Mouse (Mus musculus): ENCODE results near the gene Gtsf2. TPM values are rescaled to one million over a fixed set of nuclear protein-coding genes. Genes with fewer than 3 reads are reported as not detected.
"Not testable (repeated sequence)": the region's sequence is repeated elsewhere in the genome, so short reads cannot be mapped to it uniquely, and the experiment has no call there.

Gene Gtsf2
- polyA plus RNA-seq, 1 experiment from 2014 or later = not detected

GRCm38 (mm10) chr15:103471488-103472194 lies 23.4 kb upstream of the Gtsf2 start:
- H3K27me3 ChIP-seq = no peaks in the 10 kb centered on the region
- H3K9ac ChIP-seq = no peak overlapping the region
- 64% methylated on average over 7 of the region's 7 CpGs for WGBS
- no peaks in the 10 kb centered on the region for H3K36me3 ChIP-seq
- H3K4me3 ChIP-seq (replicated peaks) = no peak overlapping the region
- no peaks in the 10 kb centered on the region for H3K9me3 ChIP-seq (replicated peaks)
- no peak overlapping the region for H3K4me2 ChIP-seq
- no peak overlapping the region for H3K27ac ChIP-seq
- no peak for ATAC-seq (replicated peaks; ENCODE audit: low FRiP score)
- H3K4me1 ChIP-seq = no peaks in the 10 kb centered on the region

- H3K4me1 ChIP-seq = no peaks in the 10 kb centered on the region
- H3K9me3 ChIP-seq (replicated peaks) = no peaks in the 10 kb centered on the region
- no peaks in the 10 kb centered on the region for H3K36me3 ChIP-seq
- H3K27ac ChIP-seq = no peak overlapping the region
- WGBS = 73% methylated on average over 7 of the region's 7 CpGs
- no peak overlapping the region for H3K4me3 ChIP-seq (replicated peaks)
- H3K4me2 ChIP-seq = no peak overlapping the region
- no peak overlapping the region for H3K9ac ChIP-seq
- H3K27me3 ChIP-seq = no peaks in the 10 kb centered on the region
- ATAC-seq (replicated peaks; ENCODE audit: low FRiP score) = no peak
Observed at GRCm38 (mm10) chr15:103462539-103463261, 14.4 kb upstream of the Gtsf2 start.

- WGBS = 75% methylated on average over 6 of the region's 6 CpGs
- Histone ChIP-seq H3K27me3 (no peaks in the 10 kb centered on the region), H3K36me3 (no peaks in the 10 kb centered on the region), H3K4me2 (no peak overlapping the region), H3K9ac (no peak overlapping the region), H3K27ac (no peak overlapping the region), H3K4me1 (no peaks in the 10 kb centered on the region), H3K9me3 (replicated peaks) (no peaks in the 10 kb centered on the region), H3K4me3 (replicated peaks) (no peak overlapping the region)
- no peak for ATAC-seq (replicated peaks; ENCODE audit: low FRiP score)
Observed at GRCm38 (mm10) chr15:103454449-103454848, 6.2 kb upstream of the Gtsf2 start.

- Histone ChIP-seq H3K9ac (no peak within 1 kb of the TSS), H3K4me3 (replicated peaks) (no peak within 1 kb of the TSS), H3K27ac (no peak within 1 kb of the TSS), H3K4me1 (no peaks in the 10 kb centered on the region), H3K4me2 (no peak within 1 kb of the TSS), H3K27me3 (no peaks in the 10 kb centered on the region), H3K36me3 (no peaks in the 10 kb centered on the region), H3K9me3 (replicated peaks) (no peaks in the 10 kb centered on the region)
- 84% methylated on average over 13 of the region's 13 CpGs for WGBS
- no peak for ATAC-seq (replicated peaks; ENCODE audit: low FRiP score)
Observed at GRCm38 (mm10) chr15:103453551-103454218, 5.4 kb upstream of the Gtsf2 start, which contains the start of gene Nckap1l. TSS of gene Nckap1l (plus strand) at chr15:103453794.

GRCm38 (mm10) chr15:103445966-103446365 lies 2.3 kb downstream of the Gtsf2 start:
- H3K4me3 ChIP-seq (replicated peaks); H3K9ac ChIP-seq; ATAC-seq (replicated peaks; ENCODE audit: low FRiP score); H3K4me1 ChIP-seq; H3K9me3 ChIP-seq (replicated peaks); H3K27ac ChIP-seq; H3K4me2 ChIP-seq; H3K36me3 ChIP-seq; H3K27me3 ChIP-seq: not testable (repeated sequence)
- whole genome bisulfite sequencing = 78% methylated on average over 4 of the region's 4 CpGs

- no peak within 1 kb of the TSS for H3K4me2 ChIP-seq
- 91% methylated on average over 16 of the region's 16 CpGs for WGBS
- no peak within 1 kb of the TSS for H3K27ac ChIP-seq
- no peaks in the 10 kb centered on the region for H3K9me3 ChIP-seq (replicated peaks)
- no peak within 1 kb of the TSS for H3K9ac ChIP-seq
- H3K27me3 ChIP-seq = no peaks in the 10 kb centered on the region
- H3K4me3 ChIP-seq (replicated peaks) = no peak within 1 kb of the TSS
- no peaks in the 10 kb centered on the region for H3K36me3 ChIP-seq
- ATAC-seq (replicated peaks; ENCODE audit: low FRiP score) = no peak
- no peaks in the 10 kb centered on the region for H3K4me1 ChIP-seq
Observed at GRCm38 (mm10) chr15:103430241-103430640, 18.0 kb downstream of the Gtsf2 start, which contains the start of gene Gtsf1. TSS of gene Gtsf1 (minus strand) at chr15:103430470.

- 46% methylated on average over 2 of the region's 2 CpGs for WGBS
- Histone ChIP-seq H3K9me3 (replicated peaks) (no peaks in the 10 kb centered on the region), H3K36me3 (no peaks in the 10 kb centered on the region), H3K4me1 (no peaks in the 10 kb centered on the region), H3K27ac (no peak overlapping the region), H3K9ac (no peak overlapping the region), H3K4me3 (replicated peaks) (no peak overlapping the region), H3K4me2 (no peak overlapping the region), H3K27me3 (no peaks in the 10 kb centered on the region)
- no peak for ATAC-seq (replicated peaks; ENCODE audit: low FRiP score)
Observed at GRCm38 (mm10) chr15:103427017-103427416, 21.3 kb downstream of the Gtsf2 start.

- H3K9ac ChIP-seq; H3K36me3 ChIP-seq; H3K9me3 ChIP-seq (replicated peaks); H3K27me3 ChIP-seq; H3K4me1 ChIP-seq; ATAC-seq (replicated peaks; ENCODE audit: low FRiP score); H3K27ac ChIP-seq; H3K4me2 ChIP-seq; H3K4me3 ChIP-seq (replicated peaks): not testable (repeated sequence)
- WGBS = 95% methylated on average over 2 of the region's 3 CpGs
Observed at GRCm38 (mm10) chr15:103405586-103405985, 42.7 kb downstream of the Gtsf2 start.

GRCm38 (mm10) chr15:103401361-103401760 lies 46.9 kb downstream of the Gtsf2 start:
- Histone ChIP-seq H3K36me3 (no peaks in the 10 kb centered on the region), H3K4me2 (no peak overlapping the region), H3K27me3 (no peaks in the 10 kb centered on the region), H3K9me3 (replicated peaks) (no peaks in the 10 kb centered on the region), H3K4me1 (no peaks in the 10 kb centered on the region), H3K9ac (no peak overlapping the region), H3K27ac (no peak overlapping the region), H3K4me3 (replicated peaks) (no peak overlapping the region)
- 91% methylated on average over 5 of the region's 5 CpGs for WGBS
- no peak for ATAC-seq (replicated peaks; ENCODE audit: low FRiP score)

GRCm38 (mm10) chr15:103393577-103393976 lies 54.7 kb downstream of the Gtsf2 start:
- Histone ChIP-seq H3K9ac (no peak overlapping the region), H3K4me3 (replicated peaks) (no peak overlapping the region), H3K4me2 (no peak overlapping the region), H3K4me1 (no peaks in the 10 kb centered on the region), H3K36me3 (no peaks in the 10 kb centered on the region), H3K27me3 (no peaks in the 10 kb centered on the region), H3K27ac (no peak overlapping the region), H3K9me3 (replicated peaks) (no peaks in the 10 kb centered on the region)
- ATAC-seq (replicated peaks; ENCODE audit: low FRiP score) = no peak
